Mouse (Mus musculus) thymus, postnatal 10 days (tissue): Measurements from ENCODE around the gene Upb1.
"Not testable (repeated sequence)": the region's sequence is repeated elsewhere in the genome, so short reads cannot be mapped to it uniquely, and the experiment has no call there.

Experiments
- DNase-seq, 2 experiments: peaks; one replicate each; pipeline ENCODE4 v3.0.0; 2021; ENCODE audit warnings: low spot score in 2 of 2

Gene Upb1

GRCm38 (mm10) chr10:75451036-75451786, 50.3 kb downstream of the Upb1 start:
- no peak for DNase-seq

- DNase-seq = not testable (repeated sequence)
These were observed 55.3 kb downstream of the Upb1 start for GRCm38 (mm10) chr10:75456061-75456831.

- no peak for DNase-seq
These were observed 56.9 kb downstream of the Upb1 start for GRCm38 (mm10) chr10:75457852-75458251.

GRCm38 (mm10) chr10:75458329-75458728, 57.4 kb downstream of the Upb1 start:
- DNase-seq = no peak

GRCm38 (mm10) chr10:75462728-75463127, 61.8 kb downstream of the Upb1 start:
- DNase-seq = no peak

- DNase-seq = no peak
These were observed 65.1 kb downstream of the Upb1 start for GRCm38 (mm10) chr10:75465781-75466550.

- no peak for DNase-seq
These were observed 72.5 kb downstream of the Upb1 start for GRCm38 (mm10) chr10:75473411-75473810.

GRCm38 (mm10) chr10:75474571-75474970, 73.7 kb downstream of the Upb1 start:
- DNase-seq = no peak

GRCm38 (mm10) chr10:75475139-75475850, 74.4 kb downstream of the Upb1 start:
- not testable (repeated sequence) for DNase-seq

- no peak for DNase-seq
These were observed 76.1 kb downstream of the Upb1 start for GRCm38 (mm10) chr10:75477034-75477433.

- DNase-seq = no peak
These were observed 79.0 kb downstream of the Upb1 start for GRCm38 (mm10) chr10:75479955-75480354.

- no peak for DNase-seq
These were observed 80.8 kb downstream of the Upb1 start for GRCm38 (mm10) chr10:75481703-75482102.

- DNase-seq = no peak
These were observed 81.4 kb downstream of the Upb1 start for GRCm38 (mm10) chr10:75482271-75482670.

GRCm38 (mm10) chr10:75482919-75483483, 82.1 kb downstream of the Upb1 start:
- no peak for DNase-seq

- DNase-seq = no peak
These were observed 83.2 kb downstream of the Upb1 start for GRCm38 (mm10) chr10:75484066-75484465.

GRCm38 (mm10) chr10:75484767-75485166, 83.9 kb downstream of the Upb1 start:
- DNase-seq = no peak

GRCm38 (mm10) chr10:75486086-75486979, 85.4 kb downstream of the Upb1 start:
- DNase-seq = peak; percentile 44 to 76

- no peak for DNase-seq
These were observed 86.2 kb downstream of the Upb1 start for GRCm38 (mm10) chr10:75487131-75487530.

- no peak for DNase-seq
These were observed 88.6 kb downstream of the Upb1 start for GRCm38 (mm10) chr10:75489522-75489921.

GRCm38 (mm10) chr10:75490731-75491130, 89.8 kb downstream of the Upb1 start:
- no peak for DNase-seq
